Mouse (Mus musculus): Measurements from ENCODE around the gene Rnase1. TPM values are rescaled to one million over a fixed set of nuclear protein-coding genes. Genes with fewer than 3 reads are reported as not detected.

Rnase1 gene
- polyA plus RNA-seq, 1 experiment, result 0.17 TPM

- no peak overlapping the region for H3ac ChIP-seq (ENCODE audit: control insufficient read depth, insufficient read length)
- no peak for TF ChIP-seq MYOG (IDR thresholded peaks at IDR 0.05; ENCODE audit: control insufficient read depth in 1 of 3, insufficient read depth in 1 of 3, insufficient read length in 2 of 3, low read depth in 2 of 3)
- TF ChIP-seq POLR2A (IDR thresholded peaks at IDR 0.05; ENCODE audit: insufficient read length, low read depth), result no peak
- no peak for TF ChIP-seq CEBPB (IDR thresholded peaks at IDR 0.05; ENCODE audit: insufficient read depth, poor library complexity, severe bottlenecking)
- no peak for TF ChIP-seq E2F4 (IDR thresholded peaks at IDR 0.05; ENCODE audit: insufficient read depth)
- TF ChIP-seq REST (IDR thresholded peaks at IDR 0.05; ENCODE audit: insufficient read depth, insufficient read length), result no peak
- no peak for TF ChIP-seq POLR2AphosphoS2 (IDR thresholded peaks at IDR 0.05; ENCODE audit: insufficient read length, low read depth)
- TF ChIP-seq SRF (IDR thresholded peaks at IDR 0.05; ENCODE audit: control insufficient read depth, insufficient read length, low read depth), result no peak
- TF ChIP-seq MAX (IDR thresholded peaks at IDR 0.05; ENCODE audit: low read depth), result no peak
- no peak for TF ChIP-seq USF1 (IDR thresholded peaks at IDR 0.05; ENCODE audit: low read depth)
- no peak for TF ChIP-seq TCF12 (IDR thresholded peaks at IDR 0.05; ENCODE audit: insufficient read depth, poor library complexity, severe bottlenecking)
- TF ChIP-seq TCF3 (IDR thresholded peaks at IDR 0.05; ENCODE audit: insufficient read length, low read depth), result no peak
- TF ChIP-seq MYOD1 (IDR thresholded peaks at IDR 0.05; ENCODE audit: control insufficient read depth in 1 of 3, insufficient read length in 2 of 3, low read depth in 2 of 3), result no peak
- H3K79me2 ChIP-seq (ENCODE audit: control insufficient read depth, insufficient read depth), result no peaks in the 10 kb centered on the region
- H3K4me2 ChIP-seq (ENCODE audit: low read depth), result no peak overlapping the region
- H3K36me3 ChIP-seq (ENCODE audit: control insufficient read depth, insufficient read depth), result no peaks in the 10 kb centered on the region
- H3K27me3 ChIP-seq (ENCODE audit: control insufficient read depth, insufficient read depth, insufficient read length), result no peaks in the 10 kb centered on the region
- H3K4me3 ChIP-seq, result no peak overlapping the region
Observed at GRCm38 (mm10) chr14:51156056-51156735, 9.6 kb upstream of the Rnase1 start.

DNA sequence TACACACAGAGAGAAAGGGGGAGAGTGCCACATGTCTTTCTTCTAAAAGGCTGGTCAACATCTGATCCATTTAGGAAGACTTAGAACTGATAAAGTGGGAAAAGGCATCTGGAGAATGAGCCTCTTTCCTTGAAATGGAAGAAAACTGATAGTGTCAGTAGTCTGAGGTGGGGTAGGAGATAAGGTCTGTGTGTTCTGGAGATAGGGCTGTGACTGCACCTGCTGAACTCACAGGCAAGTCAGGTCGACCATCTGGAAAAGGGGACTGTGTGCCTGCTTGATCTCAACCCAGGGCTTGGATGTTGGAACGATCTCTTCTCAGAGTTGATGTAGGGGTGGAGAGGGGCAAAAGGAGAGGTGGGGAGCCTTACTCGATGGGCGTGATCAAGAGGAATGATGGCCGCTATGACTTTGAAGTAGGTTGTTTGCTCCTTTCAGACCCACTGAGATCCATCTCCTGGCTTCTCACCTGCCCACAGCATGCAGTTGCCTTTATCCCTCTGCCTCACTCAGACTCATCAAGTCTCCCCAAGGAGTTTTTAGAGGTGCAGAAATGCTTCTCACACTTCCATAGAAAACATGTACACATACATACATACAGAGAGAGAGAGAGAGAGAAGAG, 5.8 kb upstream of the Rnase1 start:
- Histone ChIP-seq H3K27me3 (ENCODE audit: control insufficient read depth, insufficient read depth, insufficient read length) (no peaks in the 10 kb centered on the region), H3K4me3 (no peak overlapping the region), H3K79me2 (ENCODE audit: control insufficient read depth, insufficient read depth) (no peaks in the 10 kb centered on the region), H3K4me2 (ENCODE audit: low read depth) (no peak overlapping the region), H3ac (ENCODE audit: control insufficient read depth, insufficient read length) (no peak overlapping the region), H3K36me3 (ENCODE audit: control insufficient read depth, insufficient read depth) (no peaks in the 10 kb centered on the region)
- TF ChIP-seq POLR2AphosphoS2 (IDR thresholded peaks at IDR 0.05; ENCODE audit: insufficient read length, low read depth) (no peak), SRF (IDR thresholded peaks at IDR 0.05; ENCODE audit: control insufficient read depth, insufficient read length, low read depth) (no peak), POLR2A (IDR thresholded peaks at IDR 0.05; ENCODE audit: insufficient read length, low read depth) (no peak), TCF3 (IDR thresholded peaks at IDR 0.05; ENCODE audit: insufficient read length, low read depth) (no peak), MYOG (IDR thresholded peaks at IDR 0.05; ENCODE audit: control insufficient read depth in 1 of 3, insufficient read depth in 1 of 3, insufficient read length in 2 of 3, low read depth in 2 of 3) (no peak), MAX (IDR thresholded peaks at IDR 0.05; ENCODE audit: low read depth) (no peak), E2F4 (IDR thresholded peaks at IDR 0.05; ENCODE audit: insufficient read depth) (no peak), USF1 (IDR thresholded peaks at IDR 0.05; ENCODE audit: low read depth) (no peak), MYOD1 (IDR thresholded peaks at IDR 0.05; ENCODE audit: control insufficient read depth in 1 of 3, insufficient read length in 2 of 3, low read depth in 2 of 3) (no peak), REST (IDR thresholded peaks at IDR 0.05; ENCODE audit: insufficient read depth, insufficient read length) (no peak), CEBPB (IDR thresholded peaks at IDR 0.05; ENCODE audit: insufficient read depth, poor library complexity, severe bottlenecking) (no peak), TCF12 (IDR thresholded peaks at IDR 0.05; ENCODE audit: insufficient read depth, poor library complexity, severe bottlenecking) (no peak)

- TF ChIP-seq E2F4 (IDR thresholded peaks at IDR 0.05; ENCODE audit: insufficient read depth) (no peak), SRF (IDR thresholded peaks at IDR 0.05; ENCODE audit: control insufficient read depth, insufficient read length, low read depth) (no peak), POLR2A (IDR thresholded peaks at IDR 0.05; ENCODE audit: insufficient read length, low read depth) (no peak), MAX (IDR thresholded peaks at IDR 0.05; ENCODE audit: low read depth) (no peak), TCF3 (IDR thresholded peaks at IDR 0.05; ENCODE audit: insufficient read length, low read depth) (no peak), POLR2AphosphoS2 (IDR thresholded peaks at IDR 0.05; ENCODE audit: insufficient read length, low read depth) (no peak), MYOD1 (IDR thresholded peaks at IDR 0.05; ENCODE audit: control insufficient read depth in 1 of 3, insufficient read length in 2 of 3, low read depth in 2 of 3) (no peak), CEBPB (IDR thresholded peaks at IDR 0.05; ENCODE audit: insufficient read depth, poor library complexity, severe bottlenecking) (no peak), USF1 (IDR thresholded peaks at IDR 0.05; ENCODE audit: low read depth) (no peak), REST (IDR thresholded peaks at IDR 0.05; ENCODE audit: insufficient read depth, insufficient read length) (no peak), TCF12 (IDR thresholded peaks at IDR 0.05; ENCODE audit: insufficient read depth, poor library complexity, severe bottlenecking) (no peak), MYOG (IDR thresholded peaks at IDR 0.05; ENCODE audit: control insufficient read depth in 1 of 3, insufficient read depth in 1 of 3, insufficient read length in 2 of 3, low read depth in 2 of 3) (no peak)
- H3K4me3 ChIP-seq, result no peak overlapping the region
- H3ac ChIP-seq (ENCODE audit: control insufficient read depth, insufficient read length), result no peak overlapping the region
Observed at GRCm38 (mm10) chr14:51150206-51150831, 3.7 kb upstream of the Rnase1 start.

GRCm38 (mm10) chr14:51149164-51149563, 2.6 kb upstream of the Rnase1 start:
- no peaks in the 10 kb centered on the region for H3K36me3 ChIP-seq (ENCODE audit: control insufficient read depth, insufficient read depth)
- H3K4me3 ChIP-seq, result no peak overlapping the region
- H3K27me3 ChIP-seq (ENCODE audit: control insufficient read depth, insufficient read depth, insufficient read length), result no peaks in the 10 kb centered on the region
- no peak overlapping the region for H3ac ChIP-seq (ENCODE audit: control insufficient read depth, insufficient read length)
- TF ChIP-seq E2F4 (IDR thresholded peaks at IDR 0.05; ENCODE audit: insufficient read depth) (no peak), POLR2AphosphoS2 (IDR thresholded peaks at IDR 0.05; ENCODE audit: insufficient read length, low read depth) (no peak), SRF (IDR thresholded peaks at IDR 0.05; ENCODE audit: control insufficient read depth, insufficient read length, low read depth) (no peak), TCF12 (IDR thresholded peaks at IDR 0.05; ENCODE audit: insufficient read depth, poor library complexity, severe bottlenecking) (no peak), REST (IDR thresholded peaks at IDR 0.05; ENCODE audit: insufficient read depth, insufficient read length) (no peak), CEBPB (IDR thresholded peaks at IDR 0.05; ENCODE audit: insufficient read depth, poor library complexity, severe bottlenecking) (no peak), POLR2A (IDR thresholded peaks at IDR 0.05; ENCODE audit: insufficient read length, low read depth) (no peak), MAX (IDR thresholded peaks at IDR 0.05; ENCODE audit: low read depth) (no peak), MYOD1 (IDR thresholded peaks at IDR 0.05; ENCODE audit: control insufficient read depth in 1 of 3, insufficient read length in 2 of 3, low read depth in 2 of 3) (no peak), TCF3 (IDR thresholded peaks at IDR 0.05; ENCODE audit: insufficient read length, low read depth) (no peak), MYOG (IDR thresholded peaks at IDR 0.05; ENCODE audit: control insufficient read depth in 1 of 3, insufficient read depth in 1 of 3, insufficient read length in 2 of 3, low read depth in 2 of 3) (no peak), USF1 (IDR thresholded peaks at IDR 0.05; ENCODE audit: low read depth) (no peak)
- H3K4me2 ChIP-seq (ENCODE audit: low read depth), result no peak overlapping the region
- no peaks in the 10 kb centered on the region for H3K79me2 ChIP-seq (ENCODE audit: control insufficient read depth, insufficient read depth)

More at GRCm38 (mm10) chr14:51150206-51150831, 3.7 kb upstream of the Rnase1 start:
- Histone ChIP-seq H3K27me3 (ENCODE audit: control insufficient read depth, insufficient read depth, insufficient read length) (no peaks in the 10 kb centered on the region), H3K79me2 (ENCODE audit: control insufficient read depth, insufficient read depth) (no peaks in the 10 kb centered on the region), H3K36me3 (ENCODE audit: control insufficient read depth, insufficient read depth) (no peaks in the 10 kb centered on the region), H3K4me2 (ENCODE audit: low read depth) (no peak overlapping the region)

Data from myocyte (in vitro differentiated cells).